Mouse (Mus musculus) embryonic facial prominence, embryonic 12.5 days (tissue): ENCODE measurements around the gene Col7a1. TPM values are rescaled to one million over a fixed set of nuclear protein-coding genes. Genes with fewer than 3 reads are reported as not detected.

Experiments
- ATAC-seq: fragments of 200-750 bp; cut with Nextera tagmentation; 2 replicates; pipeline ENCODE4 v1.8.0; 2017; ENCODE audit not compliant: insufficient number of reproducible peaks, insufficient read depth, low FRiP score, low TSS enrichment
- H3K27ac ChIP-seq: fragments of 300-500 bp; sonication (generic); 2 replicates; pipeline ENCODE4 v1.5.1; 2016; ENCODE audit warnings: mild to moderate bottlenecking
- H3K27me3 ChIP-seq: fragments of 300-500 bp; sonication (generic); 2 replicates; pipeline ENCODE4 v1.6.1; 2016; ENCODE audit warnings: mild to moderate bottlenecking, moderate library complexity
- H3K36me3 ChIP-seq: fragments of 300-500 bp; sonication (generic); 2 replicates; pipeline ENCODE4 v1.6.1; 2016; ENCODE audit warnings: mild to moderate bottlenecking
- H3K4me1 ChIP-seq: fragments of 300-500 bp; sonication (generic); 2 replicates; pipeline ENCODE4 v1.6.1; 2016
- H3K4me2 ChIP-seq: fragments of 300-500 bp; sonication (generic); replicated peaks from 2 replicates; pipeline ENCODE4 v1.6.1; 2016; ENCODE audit warnings: mild to moderate bottlenecking, moderate library complexity
- H3K4me3 ChIP-seq: fragments of 300-500 bp; sonication (generic); 2 replicates; pipeline ENCODE4 v1.5.1; 2016; ENCODE audit warnings: mild to moderate bottlenecking
- H3K9ac ChIP-seq: fragments of 300-500 bp; sonication (generic); 2 replicates; pipeline ENCODE4 v1.6.1; 2016; ENCODE audit warnings: mild to moderate bottlenecking, moderate library complexity
- H3K9me3 ChIP-seq: fragments of 300-500 bp; sonication (generic); 2 replicates; pipeline ENCODE4 v1.6.1; 2016; ENCODE audit warnings: mild to moderate bottlenecking, moderate library complexity
- WGBS: fragments of 180-500 bp; shearing (Covaris S2); methylation state at CpG from one replicate; pipeline ENCODE4 v1.1.7; 2016; 5-methylcytosine and 5-hydroxymethylcytosine counted together
- polyA plus RNA-seq: library from polyadenylated mRNA; unstranded; fragments of >200 nt; fragmentation: Nextera tagmentation; extraction: Ambion mirVana; gene quantifications from 2 replicates; pipeline ENCODE4 v1.2.1, GENCODE M21; 2016

Gene Col7a1
- polyA plus RNA-seq, 1 experiment from 2014 or later, result 10.9 TPM

DNA sequence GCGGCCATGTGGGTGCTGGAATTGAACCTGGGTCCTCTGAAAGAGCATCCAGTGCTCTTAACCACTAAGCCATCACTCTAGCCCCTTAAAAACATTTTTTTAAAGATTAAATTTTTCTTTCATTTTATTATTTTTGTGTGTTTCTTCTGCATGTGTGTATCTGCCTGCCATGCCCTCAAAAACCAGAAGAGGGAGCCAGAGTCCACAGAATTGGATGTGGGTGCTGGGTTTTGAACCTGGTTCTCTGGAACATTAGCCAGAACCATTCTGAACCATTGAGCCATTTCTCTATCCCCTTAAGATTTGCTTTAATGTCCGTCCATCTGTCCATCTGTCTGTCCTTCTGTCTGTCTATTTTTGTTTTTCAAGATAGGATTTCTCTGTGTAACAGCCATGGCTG is 49.8 kb downstream of the Col7a1 start:
- Histone ChIP-seq H3K4me3 (no peak overlapping the region), H3K27me3 (no peaks in the 10 kb centered on the region), H3K4me2 (no peak overlapping the region), H3K9me3 (no peaks in the 10 kb centered on the region), H3K9ac (no peak overlapping the region), H3K4me1 (no peaks in the 10 kb centered on the region), H3K36me3 (peaks cover 7% of the 10 kb centered on the region), H3K27ac (no peak overlapping the region)
- WGBS, result 43% methylated on average over 2 of the region's 2 CpGs
- no peak for ATAC-seq

DNA sequence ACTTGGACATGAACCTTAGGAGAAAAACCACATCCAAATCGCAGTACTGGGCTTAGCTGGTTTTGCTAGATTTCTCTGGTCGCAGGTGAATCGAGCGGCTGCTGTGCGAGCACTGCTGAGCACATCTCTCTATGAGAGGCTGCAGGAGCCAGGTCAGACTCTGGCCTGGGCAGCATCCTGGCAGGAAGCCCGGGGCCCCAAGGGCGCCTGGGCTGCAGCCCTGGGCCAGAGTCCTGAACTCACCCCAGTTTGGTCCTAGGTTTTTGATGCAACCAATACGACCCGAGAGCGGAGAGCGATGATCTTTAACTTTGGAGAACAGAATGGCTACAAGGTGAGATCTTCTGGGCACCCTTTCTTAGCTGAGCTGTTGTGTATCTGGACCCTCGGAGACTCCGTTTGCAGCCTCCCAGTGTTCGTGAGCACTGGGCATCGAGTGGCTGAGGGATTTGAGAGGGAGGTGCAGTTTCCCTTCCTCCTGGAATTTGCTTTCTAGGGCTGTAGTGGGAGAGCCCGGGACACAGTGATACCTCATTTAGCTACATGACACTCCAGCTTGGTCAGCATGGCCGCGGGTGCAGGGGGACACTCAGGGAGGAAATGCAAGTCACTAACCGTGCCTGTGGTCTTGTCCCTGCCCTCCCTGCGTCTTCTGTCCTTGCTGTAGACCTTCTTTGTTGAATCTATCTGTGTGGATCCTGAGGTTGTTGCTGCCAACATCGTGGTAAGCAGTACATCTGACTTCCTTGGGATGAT is 53.8 kb downstream of the Col7a1 start:
- WGBS, result 77% methylated on average over 21 of the region's 21 CpGs

DNA sequence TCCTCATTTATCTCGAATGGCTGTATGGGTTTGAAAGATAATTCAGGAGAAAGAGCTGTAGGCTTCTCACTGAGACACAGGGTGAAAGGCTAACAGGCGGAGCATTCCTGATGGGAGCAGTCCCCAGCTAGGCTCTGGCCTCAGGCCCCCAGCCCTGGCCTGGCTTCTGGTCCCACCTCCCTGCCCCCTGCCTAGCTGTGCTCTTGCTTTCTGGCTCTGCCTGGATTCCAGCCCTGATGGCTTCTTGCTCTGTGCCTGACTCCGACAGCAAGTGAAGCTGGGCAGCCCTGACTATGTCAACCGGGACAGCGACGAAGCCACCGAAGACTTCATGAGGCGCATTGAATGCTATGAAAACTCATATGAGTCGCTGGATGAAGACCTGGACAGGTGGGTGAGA is 54.7 kb downstream of the Col7a1 start:
- H3K4me1 ChIP-seq, result 0 out of 2 replicates have a peak, but pooled peaks cover 7% of the 10 kb centered on the region
- no peaks in the 10 kb centered on the region for H3K9me3 ChIP-seq
- no peaks in the 10 kb centered on the region for H3K27me3 ChIP-seq
- H3K4me2 ChIP-seq, result no peak overlapping the region
- no peak overlapping the region for H3K9ac ChIP-seq
- no peak overlapping the region for H3K27ac ChIP-seq
- H3K36me3 ChIP-seq, result peaks cover 16% of the 10 kb centered on the region
- H3K4me3 ChIP-seq, result no peak overlapping the region
- ATAC-seq, result no peak
- 77% methylated on average over 9 of the region's 9 CpGs for WGBS

More for the DNA sequence above, 53.8 kb downstream of the Col7a1 start:
- peaks cover 20% of the 10 kb centered on the region for H3K36me3 ChIP-seq
- no peak for ATAC-seq
- no peak overlapping the region for H3K4me3 ChIP-seq
- no peak overlapping the region for H3K9ac ChIP-seq
- no peaks in the 10 kb centered on the region for H3K9me3 ChIP-seq
- no peaks in the 10 kb centered on the region for H3K27me3 ChIP-seq
- H3K4me1 ChIP-seq, result 0 out of 2 replicates have a peak, but pooled peaks cover 7% of the 10 kb centered on the region
- no peak overlapping the region for H3K27ac ChIP-seq
- no peak overlapping the region for H3K4me2 ChIP-seq

DNA sequence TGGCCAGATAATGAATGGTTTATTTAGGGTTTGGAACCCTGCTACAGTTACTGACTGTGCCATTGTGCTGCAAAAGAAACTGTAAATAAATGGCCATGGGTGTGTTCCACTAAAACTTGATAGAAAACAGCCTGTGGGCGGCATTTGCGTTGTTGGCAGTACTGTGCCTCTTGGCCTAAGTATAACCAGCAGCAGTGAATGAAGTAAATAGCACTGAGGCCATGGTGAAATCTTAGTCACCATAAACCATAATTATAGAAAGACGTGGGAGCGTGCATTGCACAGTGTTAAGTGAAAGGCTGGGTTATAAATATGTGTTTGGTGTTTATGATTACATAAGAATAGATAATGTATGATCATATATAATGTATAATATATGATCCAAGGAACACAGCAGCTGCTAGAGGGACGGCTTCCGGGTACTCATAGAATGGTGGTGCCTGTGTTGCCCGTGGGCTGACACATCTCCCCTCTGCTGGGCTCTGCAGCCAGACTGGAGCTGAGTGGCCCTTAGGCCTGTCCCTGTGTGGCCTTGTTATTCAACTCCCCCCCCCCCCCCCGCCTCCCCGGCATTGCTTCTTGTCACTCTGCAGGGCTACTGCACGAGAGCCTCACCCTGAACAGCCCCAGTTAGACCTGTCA is 55.7 kb downstream of the Col7a1 start:
- Histone ChIP-seq H3K27me3 (no peaks in the 10 kb centered on the region), H3K36me3 (peaks cover 16% of the 10 kb centered on the region), H3K9me3 (no peaks in the 10 kb centered on the region), H3K4me1 (0 out of 2 replicates have a peak, but pooled peaks cover 7% of the 10 kb centered on the region), H3K4me2 (no peak overlapping the region), H3K4me3 (no peak overlapping the region), H3K9ac (no peak overlapping the region), H3K27ac (no peak overlapping the region)
- no peak for ATAC-seq
- WGBS, result 66% methylated on average over 9 of the region's 10 CpGs

DNA sequence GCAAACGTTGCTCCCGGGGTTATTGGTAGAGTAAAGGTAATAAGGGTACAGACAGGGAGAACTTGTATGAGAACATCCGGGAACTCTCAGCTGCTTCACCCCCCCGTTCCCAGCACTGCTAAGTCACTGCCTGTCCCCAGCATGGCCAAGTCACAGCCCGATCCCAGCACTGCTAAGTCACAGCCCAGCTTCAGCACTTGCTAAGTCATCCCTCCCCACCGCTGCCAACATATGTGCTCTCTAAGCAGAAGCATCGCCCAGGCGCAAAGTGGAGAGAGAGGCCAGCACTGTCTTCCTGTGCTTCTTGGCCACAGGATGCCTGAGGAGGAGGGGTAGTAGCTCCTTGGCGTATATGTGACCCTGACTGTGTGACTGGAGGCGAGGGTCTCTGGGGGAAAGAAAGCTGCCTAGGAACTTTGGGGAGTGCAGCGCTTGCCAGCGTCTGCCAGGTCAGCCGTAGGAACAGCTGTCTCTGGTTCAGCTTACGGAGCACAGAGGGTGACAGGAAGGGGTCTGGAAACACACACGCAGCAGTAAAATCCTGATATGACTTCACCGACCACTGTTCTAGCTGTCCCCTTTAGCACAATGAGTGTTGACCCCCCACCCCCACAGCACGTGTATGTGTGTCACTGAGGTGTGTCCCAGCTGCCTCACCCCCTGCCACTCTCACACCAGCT is 56.4 kb downstream of the Col7a1 start:
- Histone ChIP-seq H3K9ac (no peak overlapping the region), H3K4me2 (no peak overlapping the region), H3K4me3 (no peak overlapping the region), H3K4me1 (0 out of 2 replicates have a peak, but pooled peaks cover 7% of the 10 kb centered on the region), H3K9me3 (no peaks in the 10 kb centered on the region), H3K27ac (no peak overlapping the region), H3K27me3 (no peaks in the 10 kb centered on the region), H3K36me3 (peaks cover 16% of the 10 kb centered on the region)
- ATAC-seq, result no peak
- 44% methylated on average over 17 of the region's 17 CpGs for WGBS

DNA sequence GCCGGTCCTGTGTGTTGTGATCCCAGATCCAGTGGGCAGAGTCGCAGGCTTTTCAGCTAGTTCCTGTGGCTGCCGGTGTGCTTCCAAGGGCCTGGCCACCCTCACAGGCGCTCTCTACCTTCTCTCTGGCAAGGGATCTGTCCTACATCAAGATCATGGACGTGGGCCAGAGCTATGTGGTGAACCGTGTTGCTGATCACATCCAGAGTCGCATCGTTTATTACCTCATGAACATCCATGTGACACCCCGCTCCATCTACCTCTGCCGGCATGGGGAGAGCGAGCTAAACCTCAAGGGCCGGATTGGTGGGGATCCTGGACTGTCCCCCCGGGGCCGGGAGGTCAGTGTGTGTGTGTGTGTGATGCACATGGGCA is 56.9 kb downstream of the Col7a1 start:
- WGBS, result 85% methylated on average over 14 of the region's 14 CpGs
- ATAC-seq, result no peak

DNA sequence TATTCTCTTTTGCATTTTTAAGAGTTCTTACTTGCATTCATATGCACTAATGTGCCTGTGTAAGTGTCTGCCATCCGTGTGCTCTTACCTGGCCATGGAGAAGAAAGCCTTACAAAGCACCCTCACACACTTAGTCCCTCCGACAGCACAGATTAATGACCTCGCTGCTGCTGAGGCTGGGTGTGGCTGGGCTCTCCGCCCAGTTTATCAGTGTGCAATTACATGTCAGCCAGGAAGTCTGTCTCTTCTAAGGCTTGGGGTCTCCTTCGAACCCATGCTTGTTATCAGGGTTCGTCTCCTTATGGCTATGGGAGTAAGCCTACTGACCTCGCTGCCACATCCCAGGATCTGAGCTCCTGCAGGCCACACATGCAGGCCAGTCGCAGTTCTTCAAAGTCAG is 62.0 kb downstream of the Col7a1 start:
- H3K9me3 ChIP-seq, result no peaks in the 10 kb centered on the region
- H3K27ac ChIP-seq, result no peak overlapping the region
- H3K36me3 ChIP-seq, result peaks cover 9% of the 10 kb centered on the region
- H3K4me2 ChIP-seq, result no peak overlapping the region
- no peak overlapping the region for H3K4me3 ChIP-seq
- no peaks in the 10 kb centered on the region for H3K4me1 ChIP-seq
- H3K9ac ChIP-seq, result no peak overlapping the region
- 73% methylated on average over 8 of the region's 8 CpGs for WGBS
- H3K27me3 ChIP-seq, result no peaks in the 10 kb centered on the region
- ATAC-seq, result no peak

More for the DNA sequence above, 56.9 kb downstream of the Col7a1 start:
- Histone ChIP-seq H3K36me3 (peaks cover 16% of the 10 kb centered on the region), H3K4me1 (0 out of 2 replicates have a peak, but pooled peaks cover 7% of the 10 kb centered on the region), H3K27ac (no peak overlapping the region), H3K27me3 (no peaks in the 10 kb centered on the region), H3K4me3 (no peak overlapping the region), H3K9me3 (no peaks in the 10 kb centered on the region), H3K4me2 (no peak overlapping the region), H3K9ac (no peak overlapping the region)

DNA sequence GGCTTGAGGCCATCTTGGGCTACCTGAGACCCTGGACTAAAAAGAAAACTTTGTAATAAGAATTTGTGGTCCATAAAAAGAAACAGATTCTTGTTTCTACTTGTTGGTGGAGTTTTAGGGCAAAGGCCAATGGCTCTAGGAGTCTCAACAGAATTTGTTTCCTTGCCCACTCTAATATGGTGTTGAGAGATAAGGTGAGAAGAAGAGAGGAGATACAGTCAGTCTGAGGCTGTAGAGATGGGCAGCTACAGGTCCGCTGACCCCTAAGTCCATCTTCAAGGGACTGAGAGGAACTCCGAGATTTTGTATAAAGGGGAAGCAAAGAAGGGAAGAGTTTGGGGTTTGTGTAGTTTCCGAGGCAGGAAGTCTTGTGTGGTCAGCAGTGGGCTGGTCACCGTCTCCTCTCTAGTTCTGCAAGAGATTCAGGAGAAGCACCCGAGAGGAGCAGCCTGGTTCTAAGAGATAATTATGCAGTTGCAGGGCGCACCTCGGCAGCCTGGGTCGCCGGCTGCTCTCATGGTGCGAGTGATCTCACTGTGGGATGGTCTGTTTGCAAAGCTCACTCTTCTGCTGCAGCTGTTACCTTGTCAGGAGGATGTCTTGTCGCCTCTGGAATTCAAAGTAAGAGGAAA is 63.7 kb downstream of the Col7a1 start:
- 75% methylated on average over 11 of the region's 11 CpGs for WGBS
- H3K4me2 ChIP-seq, result no peak overlapping the region

DNA sequence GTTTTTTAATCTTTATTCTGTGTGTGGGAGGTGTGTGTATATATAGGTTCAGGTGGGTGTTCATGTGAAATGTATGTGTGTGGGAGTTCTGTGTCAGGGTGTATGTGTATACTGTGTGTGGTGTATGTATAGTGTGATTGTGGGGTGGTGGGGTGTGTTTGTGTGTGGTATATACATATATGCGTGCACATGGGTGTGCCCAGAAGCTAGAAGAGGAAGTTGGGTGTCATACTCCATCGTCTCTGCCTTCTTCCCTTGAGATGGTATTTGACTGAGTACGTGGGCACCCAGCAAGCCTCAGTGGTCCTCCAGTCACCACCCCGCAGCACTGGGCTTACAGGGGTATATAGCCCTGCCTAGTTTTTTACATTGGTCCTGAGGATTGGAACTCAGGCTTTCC is 68.0 kb downstream of the Col7a1 start:
- H3K4me1 ChIP-seq, result no peaks in the 10 kb centered on the region
- WGBS, result 93% methylated on average over 4 of the region's 4 CpGs
- no peak overlapping the region for H3K4me2 ChIP-seq
- no peak overlapping the region for H3K4me3 ChIP-seq
- H3K27me3 ChIP-seq, result no peaks in the 10 kb centered on the region
- H3K9ac ChIP-seq, result no peak overlapping the region
- H3K9me3 ChIP-seq, result no peaks in the 10 kb centered on the region
- H3K27ac ChIP-seq, result no peak overlapping the region
- ATAC-seq, result no peak
- peaks cover 11% of the 10 kb centered on the region; the same call in 1 of the 2 replicates for H3K36me3 ChIP-seq

More for the DNA sequence above, 63.7 kb downstream of the Col7a1 start:
- no peaks in the 10 kb centered on the region for H3K36me3 ChIP-seq
- H3K27me3 ChIP-seq, result no peaks in the 10 kb centered on the region
- H3K9ac ChIP-seq, result no peak overlapping the region
- H3K9me3 ChIP-seq, result no peaks in the 10 kb centered on the region
- H3K4me3 ChIP-seq, result no peak overlapping the region
- H3K4me1 ChIP-seq, result no peaks in the 10 kb centered on the region
- no peak overlapping the region for H3K27ac ChIP-seq
- no peak for ATAC-seq

DNA sequence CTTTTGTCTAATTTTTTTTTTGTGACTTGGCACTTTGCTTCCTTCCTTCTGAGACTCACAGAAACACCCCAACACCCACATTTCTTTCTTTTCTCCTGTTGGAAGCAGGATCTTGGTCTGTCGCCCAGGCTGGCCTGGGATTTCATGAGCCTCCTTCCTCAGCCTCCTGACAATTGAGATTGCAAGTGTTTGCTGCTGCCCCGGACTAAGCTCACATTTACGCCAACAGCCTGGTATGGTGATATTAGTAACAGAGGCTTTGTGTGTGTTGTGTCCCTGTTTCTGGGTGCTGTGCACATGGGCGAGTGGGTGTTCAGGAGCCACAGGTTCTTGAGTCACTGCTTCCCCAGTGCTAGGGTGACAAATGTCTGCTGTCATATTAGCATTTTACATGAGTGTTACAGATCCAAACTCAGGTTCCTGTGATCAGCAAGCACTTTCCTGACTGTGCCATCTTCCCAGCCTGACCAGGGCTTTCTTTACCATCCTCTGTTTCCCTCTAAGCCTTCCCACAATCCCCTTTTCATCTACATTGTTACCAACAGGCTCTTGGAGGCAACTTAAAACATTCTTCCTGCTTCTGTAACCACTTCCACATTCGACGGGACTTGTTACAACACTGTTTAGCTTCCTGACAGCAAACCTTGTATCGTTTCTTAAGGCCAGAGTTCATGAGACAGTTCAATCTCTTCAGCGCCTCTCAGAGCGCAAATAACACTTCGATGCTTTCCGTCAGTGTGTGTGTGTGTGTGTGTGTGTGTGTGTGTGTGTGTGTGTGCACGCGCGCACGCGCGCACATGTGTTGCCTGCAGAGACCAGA is 69.7 kb downstream of the Col7a1 start:
- Histone ChIP-seq H3K4me1 (no peaks in the 10 kb centered on the region), H3K4me3 (no peak overlapping the region), H3K9me3 (no peaks in the 10 kb centered on the region), H3K9ac (no peak overlapping the region), H3K27ac (no peak overlapping the region), H3K4me2 (no peak overlapping the region), H3K36me3 (peaks cover 13% of the 10 kb centered on the region; the same call in 1 of the 2 replicates), H3K27me3 (no peaks in the 10 kb centered on the region)
- WGBS, result 87% methylated on average over 17 of the region's 17 CpGs
- ATAC-seq, result no peak

DNA sequence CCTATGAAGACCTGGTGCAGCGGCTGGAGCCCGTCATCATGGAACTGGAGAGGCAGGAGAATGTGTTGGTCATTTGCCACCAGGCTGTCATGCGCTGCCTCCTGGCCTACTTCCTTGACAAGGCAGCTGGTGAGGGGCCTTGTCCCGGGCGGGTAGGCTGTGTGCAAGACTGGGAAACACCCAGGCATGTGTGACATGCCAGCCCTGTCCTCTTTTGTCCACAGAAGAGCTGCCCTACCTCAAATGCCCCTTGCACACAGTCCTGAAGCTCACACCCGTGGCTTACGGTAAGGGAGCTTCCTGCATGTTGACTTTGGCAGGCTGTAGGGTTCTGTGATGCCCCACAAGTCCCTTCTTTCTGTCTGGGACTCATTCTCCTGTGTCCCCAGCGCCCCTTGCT is 74.1 kb downstream of the Col7a1 start:
- H3K9me3 ChIP-seq, result no peaks in the 10 kb centered on the region
- ATAC-seq, result no peak
- H3K27me3 ChIP-seq, result no peaks in the 10 kb centered on the region
- no peak overlapping the region for H3K9ac ChIP-seq
- H3K4me3 ChIP-seq, result no peak overlapping the region
- WGBS, result 81% methylated on average over 8 of the region's 8 CpGs
- no peak overlapping the region for H3K4me2 ChIP-seq
- peaks cover 22% of the 10 kb centered on the region for H3K36me3 ChIP-seq
- no peak overlapping the region for H3K27ac ChIP-seq
- H3K4me1 ChIP-seq, result no peaks in the 10 kb centered on the region
